Mouse (Mus musculus) lung, embryonic 14.5 days (tissue): ENCODE measurements at regions not wholly inside any gene's neighbourhood (a gene's known extent, or its start where the extent isn't known, plus 50 kb on each side); places are given as distances from the start of the nearest gene placed in this dataset.

Experiments
- ATAC-seq: fragments of 200-750 bp; cut with Nextera tagmentation; 2 replicates; pipeline ENCODE4 v1.8.0; 2017; ENCODE audit warnings: mild to moderate bottlenecking, moderate TSS enrichment, moderate library complexity; ENCODE audit not compliant: insufficient read depth
- DNase-seq: peaks from one replicate; pipeline ENCODE4 v3.0.0-alpha.2; 2015
- H3K27ac ChIP-seq: fragments of 300-500 bp; sonication (generic); 2 replicates; pipeline ENCODE4 v1.5.1; 2014; ENCODE audit warnings: low read depth, mild to moderate bottlenecking, moderate library complexity
- H3K27me3 ChIP-seq: fragments of 300-500 bp; sonication (generic); 2 replicates; pipeline ENCODE4 v1.6.1; 2014; ENCODE audit warnings: low read length, control low read depth; ENCODE audit not compliant: insufficient read depth
- H3K36me3 ChIP-seq: fragments of 300-500 bp; sonication (generic); 2 replicates; pipeline ENCODE4 v1.6.1; 2014; ENCODE audit warnings: control low read depth; ENCODE audit not compliant: insufficient read depth
- H3K4me1 ChIP-seq: fragments of 300-500 bp; sonication (generic); 2 replicates; pipeline ENCODE4 v1.6.1; 2014; ENCODE audit warnings: antibody characterized with exemption, control low read depth; ENCODE audit not compliant: insufficient read depth
- H3K4me2 ChIP-seq: fragments of 300-500 bp; sonication (generic); 2 replicates; pipeline ENCODE4 v1.6.1; 2014; ENCODE audit warnings: mild to moderate bottlenecking
- H3K4me3 ChIP-seq: fragments of 300-500 bp; sonication (generic); 2 replicates; pipeline ENCODE4 v1.5.1; 2014; ENCODE audit warnings: low read depth, low read length
- H3K9ac ChIP-seq: fragments of 300-500 bp; sonication (generic); 2 replicates; pipeline ENCODE4 v1.6.1; 2014
- H3K9me3 ChIP-seq: fragments of 300-500 bp; sonication (generic); 2 replicates; pipeline ENCODE4 v1.6.1; 2016; ENCODE audit warnings: low read depth, low read length, control low read depth
- CTCF ChIP-seq: IDR thresholded peaks from 2 replicates; pipeline ENCODE4 v1.5.1; 2016; ENCODE audit warnings: antibody characterized with exemption, low read depth
- WGBS: fragments of 180-500 bp; shearing (Covaris S2); extraction: QIAGEN DNeasy Blood & Tissue Kit; methylation state at CpG from one replicate; pipeline ENCODE4 v1.1.7; 2014; 5-methylcytosine and 5-hydroxymethylcytosine counted together

DNA sequence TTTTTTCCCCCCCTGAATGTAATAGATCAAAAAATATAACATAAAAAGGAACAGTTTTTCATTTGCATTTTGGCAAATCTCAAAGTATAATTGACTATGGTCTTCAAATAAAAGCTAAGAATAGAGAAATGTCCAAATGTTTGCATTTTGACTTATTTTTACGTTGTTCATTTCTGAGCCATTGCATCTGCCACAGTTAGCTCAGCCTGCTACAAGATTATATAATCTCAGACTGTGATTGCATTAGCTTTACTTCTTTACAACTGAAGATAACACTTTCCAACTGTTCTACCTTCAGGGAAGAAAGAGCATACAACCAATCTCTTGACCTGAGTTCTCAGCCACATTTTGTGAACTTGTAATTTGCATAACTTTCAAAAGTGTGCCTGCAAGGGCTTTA lies 431.9 kb upstream of the Dppa4 start:
- Histone ChIP-seq H3K27ac (no peak overlapping the region), H3K27me3 (no peaks in the 10 kb centered on the region), H3K9ac (no peak overlapping the region), H3K9me3 (no peaks in the 10 kb centered on the region), H3K4me1 (no peaks in the 10 kb centered on the region), H3K36me3 (no peaks in the 10 kb centered on the region), H3K4me2 (no peak overlapping the region), H3K4me3 (no peak overlapping the region)
- no peak for DNase-seq
- TF ChIP-seq CTCF, result no peak
- WGBS, result 65% methylated on average over 1 of the region's 1 CpGs
- no peak for ATAC-seq

DNA sequence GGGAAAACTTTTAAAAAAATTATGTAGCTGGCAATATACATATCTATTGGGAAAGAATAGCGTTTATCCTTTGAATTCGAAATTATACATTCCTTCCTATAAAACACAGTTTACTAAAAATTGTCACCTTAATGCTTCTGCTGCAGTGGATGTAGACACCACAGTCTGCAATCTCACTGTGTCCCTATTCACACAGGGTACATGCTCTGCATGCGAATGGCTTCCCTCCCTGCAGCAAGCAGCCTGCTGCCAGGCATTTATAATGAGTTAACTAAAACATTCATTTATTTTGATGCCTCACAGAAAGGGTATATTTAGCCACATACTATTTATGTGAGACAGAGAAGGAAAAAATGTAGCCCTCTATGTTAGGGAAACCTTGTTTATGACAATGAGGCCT lies 423.7 kb upstream of the Dppa4 start:
- H3K4me3 ChIP-seq, result no peak overlapping the region
- no peak overlapping the region for H3K4me2 ChIP-seq
- ATAC-seq (no peak), DNase-seq (no peak)
- no peaks in the 10 kb centered on the region for H3K27me3 ChIP-seq
- no peak for TF ChIP-seq CTCF
- H3K9ac ChIP-seq, result no peak overlapping the region
- H3K4me1 ChIP-seq, result no peaks in the 10 kb centered on the region
- no peaks in the 10 kb centered on the region for H3K9me3 ChIP-seq
- H3K27ac ChIP-seq, result no peak overlapping the region
- WGBS, result 85% methylated on average over 3 of the region's 3 CpGs
- no peaks in the 10 kb centered on the region for H3K36me3 ChIP-seq

DNA sequence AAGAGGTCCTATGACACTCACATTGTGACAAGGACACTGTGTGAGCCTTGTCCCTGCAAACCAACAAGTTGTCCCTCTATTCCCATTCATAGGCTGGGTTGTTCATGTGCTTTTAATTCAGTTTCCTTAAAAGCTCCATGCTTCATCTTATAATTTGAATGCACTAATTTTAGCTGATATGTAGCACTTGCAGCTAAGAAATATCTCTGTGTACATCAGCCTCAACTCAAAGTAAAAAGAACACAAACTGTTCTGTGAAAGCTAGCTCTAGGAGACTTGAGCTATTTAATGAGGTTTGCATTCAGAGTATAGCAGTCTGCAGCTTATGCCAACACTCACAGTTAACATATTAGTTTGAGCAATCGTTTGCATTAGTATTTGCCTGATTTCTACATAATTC lies 408.3 kb upstream of the Dppa4 start:
- Histone ChIP-seq H3K27ac (no peak overlapping the region), H3K9me3 (no peaks in the 10 kb centered on the region), H3K4me2 (no peak overlapping the region), H3K27me3 (no peaks in the 10 kb centered on the region), H3K36me3 (no peaks in the 10 kb centered on the region), H3K9ac (no peak overlapping the region), H3K4me1 (no peaks in the 10 kb centered on the region), H3K4me3 (no peak overlapping the region)
- ATAC-seq, result no peak
- 42% methylated on average over 1 of the region's 1 CpGs for WGBS
- DNase-seq, result no peak
- TF ChIP-seq CTCF, result no peak

DNA sequence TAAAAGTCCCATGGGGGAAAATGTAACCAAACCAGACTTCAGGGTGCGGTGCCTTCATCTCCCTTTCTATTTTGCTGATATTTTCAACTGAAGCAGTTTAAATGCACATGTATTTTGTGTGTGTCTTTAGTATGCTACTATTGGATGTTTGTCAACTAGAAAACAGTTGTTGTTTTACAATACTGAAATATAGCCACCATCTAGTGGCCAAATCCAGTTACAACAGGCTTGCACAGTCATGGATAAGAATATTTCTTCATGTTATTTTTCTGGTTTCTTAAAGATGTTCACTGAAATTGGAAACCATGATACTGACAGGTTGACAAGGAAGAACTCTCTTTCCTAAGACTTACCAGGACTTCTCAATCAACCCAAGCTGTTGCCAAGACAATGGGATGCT lies 400.1 kb upstream of the Dppa4 start:
- H3K36me3 ChIP-seq, result no peaks in the 10 kb centered on the region
- DNase-seq, result peak; percentile 51
- ATAC-seq, result no peak
- no peak overlapping the region for H3K27ac ChIP-seq
- no peaks in the 10 kb centered on the region for H3K4me1 ChIP-seq
- no peak overlapping the region for H3K4me3 ChIP-seq
- H3K9ac ChIP-seq, result no peak overlapping the region
- peak; percentile 45 for TF ChIP-seq CTCF
- H3K4me2 ChIP-seq, result no peak overlapping the region
- no peaks in the 10 kb centered on the region for H3K9me3 ChIP-seq
- 97% methylated on average over 1 of the region's 1 CpGs for WGBS
- no peaks in the 10 kb centered on the region for H3K27me3 ChIP-seq

DNA sequence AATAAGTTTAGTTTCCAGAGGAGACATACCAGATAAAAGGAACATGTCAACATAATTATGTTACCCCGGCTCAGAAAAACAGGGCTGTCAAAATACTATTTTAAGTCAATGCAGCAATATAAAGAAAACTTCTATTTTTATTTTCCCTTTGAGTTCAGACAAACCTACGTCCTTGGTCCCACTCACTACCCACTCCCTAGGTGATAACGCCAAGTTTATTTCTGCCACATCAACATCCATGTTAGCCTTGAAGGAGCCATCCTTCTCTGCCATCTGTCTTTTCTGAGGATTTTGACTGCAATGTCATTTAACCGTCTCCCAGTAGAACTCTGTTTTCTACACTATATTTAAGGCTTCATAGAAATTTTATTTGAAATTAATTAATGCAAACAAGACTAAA lies 396.5 kb upstream of the Dppa4 start:
- Histone ChIP-seq H3K4me1 (no peaks in the 10 kb centered on the region), H3K4me3 (no peak overlapping the region), H3K36me3 (no peaks in the 10 kb centered on the region), H3K27ac (no peak overlapping the region), H3K27me3 (no peaks in the 10 kb centered on the region), H3K4me2 (no peak overlapping the region), H3K9ac (no peak overlapping the region), H3K9me3 (no peaks in the 10 kb centered on the region)
- 82% methylated on average over 4 of the region's 4 CpGs for WGBS
- no peak for TF ChIP-seq CTCF
- ATAC-seq (no peak), DNase-seq (no peak)

DNA sequence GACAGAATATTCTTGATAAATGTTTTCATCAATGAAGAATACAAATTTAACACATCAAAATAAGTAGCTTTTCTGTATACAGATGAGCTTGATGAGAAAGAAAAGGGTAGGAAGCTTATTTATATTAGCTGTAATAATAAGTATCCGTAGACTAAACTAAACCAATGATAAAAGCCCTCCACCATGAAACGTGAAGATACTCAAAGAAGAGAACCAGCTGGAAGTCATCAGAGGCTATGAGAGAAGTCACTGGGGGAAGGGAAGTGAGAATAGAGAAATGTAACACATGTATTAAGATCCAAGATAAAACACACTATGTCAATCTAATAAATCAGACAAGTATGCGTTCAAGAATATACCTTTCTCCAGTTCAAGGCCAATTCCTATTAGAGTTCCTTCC lies 382.7 kb upstream of the Dppa4 start:
- no peaks in the 10 kb centered on the region for H3K27me3 ChIP-seq
- DNase-seq (peak; percentile 73), ATAC-seq (peak; percentile 73; the same call in 1 of the 2 replicates)
- H3K9ac ChIP-seq, result no peak overlapping the region
- TF ChIP-seq CTCF, result no peak
- WGBS, result 36% methylated on average over 3 of the region's 3 CpGs
- H3K9me3 ChIP-seq, result no peaks in the 10 kb centered on the region
- no peak overlapping the region for H3K4me3 ChIP-seq
- H3K4me1 ChIP-seq, result no peaks in the 10 kb centered on the region
- no peak overlapping the region for H3K27ac ChIP-seq
- no peak overlapping the region for H3K4me2 ChIP-seq
- H3K36me3 ChIP-seq, result no peaks in the 10 kb centered on the region

DNA sequence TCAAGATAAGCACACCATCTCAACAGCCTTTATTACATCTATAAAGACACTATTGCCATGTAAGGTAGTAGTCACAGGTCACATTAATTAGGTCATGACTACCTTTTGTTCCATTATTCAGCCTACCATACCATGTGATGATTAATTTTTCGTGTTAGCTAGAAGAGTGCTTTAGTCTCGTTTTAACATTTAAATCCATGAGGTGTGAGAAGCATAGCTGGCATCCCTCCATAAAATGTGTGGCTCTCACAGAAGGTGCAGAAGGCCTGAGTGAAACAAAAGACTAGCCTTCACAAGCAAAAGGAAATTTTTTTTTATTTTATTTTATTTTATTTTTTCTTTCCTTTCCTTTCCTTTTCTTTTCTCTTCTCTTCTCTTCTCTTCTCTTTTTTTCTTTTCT lies 345.5 kb upstream of the Dppa4 start:
- H3K4me2 ChIP-seq, result no peak overlapping the region
- WGBS, result 64% methylated on average over 2 of the region's 2 CpGs
- H3K4me1 ChIP-seq, result no peaks in the 10 kb centered on the region
- ATAC-seq, result no peak
- H3K27me3 ChIP-seq, result no peaks in the 10 kb centered on the region
- H3K9ac ChIP-seq, result no peak overlapping the region
- TF ChIP-seq CTCF, result no peak
- no peaks in the 10 kb centered on the region for H3K9me3 ChIP-seq
- H3K36me3 ChIP-seq, result no peaks in the 10 kb centered on the region
- H3K4me3 ChIP-seq, result no peak overlapping the region
- no peak overlapping the region for H3K27ac ChIP-seq
- DNase-seq, result no peak
